Comparison of ENCODE assay signal across 8 mouse cellular contexts in genomic region chr1:153153619-153154137, GRCm38 (mm10). TPM values are rescaled to one million over a fixed set of nuclear protein-coding genes. Genes with fewer than 3 reads are reported as not detected.
DNase-seq lines count a peak whose midpoint lies in the region; ATAC-seq and TF ChIP-seq lines count a peak whose summit lies in the region.

No protein-coding gene starts in this region.

- 57% methylated on average over 10 of the region's 10 CpGs for WGBS in kidney, postnatal 0 days
- 51% methylated on average over 10 of the region's 10 CpGs for WGBS in hindbrain, embryonic 14.5 days

- H3K4me3 ChIP-seq in kidney, postnatal 0 days (replicated peaks; ENCODE audit: low read depth, low read length), result no peak overlapping the region
- no peak overlapping the region for H3K4me3 ChIP-seq in hindbrain, embryonic 14.5 days (replicated peaks; ENCODE audit: low read length)

- no peaks in the 10 kb centered on the region for H3K36me3 ChIP-seq in kidney, postnatal 0 days (ENCODE audit: insufficient read depth, low read length)
- H3K36me3 ChIP-seq in hindbrain, embryonic 14.5 days (replicated peaks; ENCODE audit: control insufficient read depth, insufficient read depth), result no peaks in the 10 kb centered on the region

- no peaks in the 10 kb centered on the region for H3K4me1 ChIP-seq in kidney, postnatal 0 days (replicated peaks; ENCODE audit: insufficient read depth, low read length)
- H3K4me1 ChIP-seq in hindbrain, embryonic 14.5 days (replicated peaks; ENCODE audit: control insufficient read depth, insufficient read depth, low read length), result peaks cover 5% of the 10 kb centered on the region

- no peak overlapping the region for H3K4me2 ChIP-seq in kidney, postnatal 0 days (ENCODE audit: low read length)
- no peak overlapping the region for H3K4me2 ChIP-seq in hindbrain, embryonic 14.5 days (replicated peaks)

- TF ChIP-seq CTCF in kidney, postnatal 0 days (IDR thresholded peaks at IDR 0.05; ENCODE audit: low read depth), result no peak

- no peak overlapping the region for H3K9ac ChIP-seq in kidney, postnatal 0 days (ENCODE audit: low read depth, low read length)
- no peak overlapping the region for H3K9ac ChIP-seq in hindbrain, embryonic 14.5 days

- 0 out of 2 replicates have a peak overlapping the region, but pooled peaks have one; percentile 5 for H3K27ac ChIP-seq in kidney, postnatal 0 days
- no peak overlapping the region for H3K27ac ChIP-seq in hindbrain, embryonic 14.5 days

- H3K27me3 ChIP-seq in kidney, postnatal 0 days (ENCODE audit: insufficient read depth, low read length), result no peaks in the 10 kb centered on the region
- no peaks in the 10 kb centered on the region for H3K27me3 ChIP-seq in hindbrain, embryonic 14.5 days (ENCODE audit: control insufficient read depth, insufficient read depth, low read length)

- ATAC-seq in kidney, postnatal 0 days (replicated peaks; ENCODE audit: low FRiP score, low read depth), result 0 out of 2 replicates have a peak, but pooled peaks have one; percentile 33
- peak; percentile 46 for ATAC-seq in hindbrain, embryonic 14.5 days (ENCODE audit: low FRiP score)

- H3K9me3 ChIP-seq in kidney, postnatal 0 days (replicated peaks; ENCODE audit: low read length), result no peaks in the 10 kb centered on the region
- H3K9me3 ChIP-seq in hindbrain, embryonic 14.5 days (ENCODE audit: control insufficient read depth, low read length), result no peaks in the 10 kb centered on the region

- peak; percentile 53 for DNase-seq in adrenal gland, postnatal 14 days
- DNase-seq in adrenal gland, adult 2 months, result no peak
- no peak for DNase-seq in kidney, postnatal 0 days (ENCODE audit: low spot score)
- DNase-seq in kidney, adult 18-20 months, result no peak
- DNase-seq in hindbrain, embryonic 14.5 days (ENCODE audit: low spot score), result peak; percentile 43
- DNase-seq in naive thymus-derived CD4-positive, alpha-beta T cell, adult 2 months (ENCODE audit: low read depth), result peak; percentile 15
- DNase-seq in spleen, postnatal 36 days (ENCODE audit: low spot score in 2 of 2), result no peak
- DNase-seq in cerebellum, postnatal 25 days, result no peak

RNA-seq across cellular contexts. Expression of gene Lamc2, which starts 32.6 kb away (rescaled TPM):
- total RNA-seq in adrenal gland, postnatal 14 days (2021), result 0.70 and 2.1 TPM in 2 replicates
- 1 to 10 TPM in 1 of 2 experiments, under 1 TPM in 1; 0.75 to 3.1 TPM for total RNA-seq in adrenal gland, adult 2 months (2021)
- 0.10 TPM in 1 of 2 replicates, not detected in the other for polyA plus RNA-seq in adrenal gland, adult 2 months (2012; rRNA removed)
- 47.7 and 51.4 TPM in 2 replicates for polyA plus RNA-seq in kidney, postnatal 0 days (2015; fragmentation: Nextera tagmentation; extraction: Ambion mirVana)
- polyA plus RNA-seq in hindbrain, embryonic 14.5 days (2014; fragmentation: Nextera tagmentation; extraction: Ambion mirVana), result 1.8 and 2.0 TPM in 2 replicates

Comparison
In these comparisons a context has a peak if more than half of its experiments do, and no peak if none do; other contexts are left out.
1. DNase-seq: peak in adrenal gland, postnatal 14 days (single experiment), hindbrain, embryonic 14.5 days (single experiment) and naive thymus-derived CD4-positive, alpha-beta T cell, adult 2 months (single experiment); none in adrenal gland, adult 2 months (single experiment), kidney, postnatal 0 days (single experiment), kidney, adult 18-20 months (single experiment), spleen, postnatal 36 days (0 of 2) and cerebellum, postnatal 25 days (0 of 2).
2. RNA of gene Lamc2, which starts 32.6 kb away (polyA plus RNA-seq): 47.7 to 51.4 TPM in kidney, postnatal 0 days; 1.8 to 2.0 TPM in hindbrain, embryonic 14.5 days and 0.10 TPM in adrenal gland, adult 2 months; every median in the first group is over 10 times any median in the second.